Mouse (Mus musculus): ENCODE measurements around the gene Fstl1.

DNA sequence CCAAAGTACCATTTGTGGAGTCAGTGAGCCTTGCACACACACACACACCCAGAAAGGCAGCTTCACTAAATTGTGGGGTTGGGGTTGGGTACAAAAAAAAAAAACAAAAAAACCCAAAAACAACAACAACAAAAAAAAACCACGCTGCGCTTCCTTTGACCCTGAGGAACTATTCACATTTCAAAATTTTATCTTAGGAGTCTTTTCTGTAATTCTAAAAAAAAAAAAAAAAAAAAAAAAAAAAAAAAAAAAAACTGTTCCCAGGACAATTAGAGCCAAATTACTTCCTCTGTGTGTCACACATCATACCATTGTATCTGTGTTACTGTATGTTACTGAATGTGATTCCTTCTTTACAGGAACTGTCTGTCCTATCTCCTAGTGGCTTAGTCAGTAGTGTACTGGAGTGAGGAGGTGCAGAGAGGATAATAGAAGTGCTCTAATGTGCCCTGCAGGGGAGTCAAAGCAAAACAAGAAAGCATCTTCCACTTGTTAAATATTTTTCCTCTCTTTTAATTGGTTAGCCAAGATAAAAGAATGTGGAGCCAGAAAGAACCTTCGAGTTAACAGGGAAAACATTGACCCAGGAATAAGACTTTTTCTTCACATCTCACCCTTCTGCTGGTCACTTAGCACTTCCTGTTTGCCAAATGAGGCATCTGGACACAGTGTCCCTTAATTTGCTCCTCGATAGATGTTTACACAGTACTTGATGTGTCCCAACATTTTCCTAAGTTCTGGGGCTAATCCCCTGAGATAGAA, 93.0 kb downstream of the Fstl1 start:
- TF ChIP-seq CTCF (IDR thresholded peaks at IDR 0.05; ENCODE audit: low read depth, low read length) (no peak), POLR2A (IDR thresholded peaks at IDR 0.05; ENCODE audit: borderline replicate concordance, low read depth, low read length) (no peak)

Data from bone marrow macrophage, adult 2 months (primary cell).